Comparison of ENCODE assay signal across 10 mouse cellular contexts in genomic region chr17:31728968-31729501, GRCm38 (mm10). TPM values are rescaled to one million over a fixed set of nuclear protein-coding genes. Genes with fewer than 3 reads are reported as not detected.
DNase-seq lines count a peak whose midpoint lies in the region; ATAC-seq lines count a peak whose summit lies in the region.
"Had no signal": no experiment of that assay in that cellular context is flagged by ENCODE, and none has a peak within 500 bp of the region (broad histone marks: within the 10 kb centered on the region; RNA-seq: fewer than 3 reads in every experiment).

No protein-coding gene starts in this region.

- no peak overlapping the region for H3K9ac ChIP-seq in midbrain, embryonic 16.5 days (ENCODE audit: low read depth, low read length)

- H3K4me3 ChIP-seq in midbrain, embryonic 10.5 days, result no peak overlapping the region
- no peak overlapping the region for H3K4me3 ChIP-seq in midbrain, embryonic 16.5 days (ENCODE audit: low read depth, low read length)
- H3K4me3 ChIP-seq in heart, embryonic 10.5 days, result no peak overlapping the region

- ATAC-seq in midbrain, embryonic 16.5 days, result no peak
- no peak for ATAC-seq in frontal cortex, adult (ENCODE audit: low TSS enrichment)

- H3K36me3 ChIP-seq in midbrain, embryonic 10.5 days, result no peaks in the 10 kb centered on the region
- H3K36me3 ChIP-seq in midbrain, embryonic 16.5 days (ENCODE audit: control insufficient read depth, insufficient read depth, low read length), result no peaks in the 10 kb centered on the region
- H3K36me3 ChIP-seq in heart, embryonic 10.5 days, result no peaks in the 10 kb centered on the region

- 0 out of 2 replicates have a peak overlapping the region, but pooled peaks have one; percentile 38 for H3K27ac ChIP-seq in midbrain, embryonic 10.5 days (replicated peaks)
- no peak overlapping the region for H3K27ac ChIP-seq in midbrain, embryonic 16.5 days (ENCODE audit: low read length)
- H3K27ac ChIP-seq in heart, embryonic 10.5 days, result peak overlapping the region; percentile 78

- H3K9me3 ChIP-seq in midbrain, embryonic 10.5 days (replicated peaks), result no peaks in the 10 kb centered on the region
- no peaks in the 10 kb centered on the region for H3K9me3 ChIP-seq in midbrain, embryonic 16.5 days (replicated peaks; ENCODE audit: control insufficient read depth, low read length, poor library complexity, severe bottlenecking)
- H3K9me3 ChIP-seq in heart, embryonic 10.5 days, result no peaks in the 10 kb centered on the region

- H3K4me2 ChIP-seq in midbrain, embryonic 16.5 days (ENCODE audit: low read length), result no peak overlapping the region

- no peak for DNase-seq in midbrain, embryonic 10.5 days (ENCODE audit: low spot score)
- DNase-seq in adrenal gland, postnatal 10 days, result peak; percentile 78
- peak; percentile 81 for DNase-seq in heart, embryonic 10.5 days (ENCODE audit: low spot score)
- DNase-seq in kidney, adult 8-10 months, result peak; percentile 72 to 73
- peak; percentile 57 for DNase-seq in lung, postnatal 25 days (ENCODE audit: low spot score)
- no peak for DNase-seq in cerebellum, adult 18-20 months

- peaks cover 21% of the 10 kb centered on the region for H3K27me3 ChIP-seq in midbrain, embryonic 10.5 days (ENCODE audit: low read depth, poor library complexity, severe bottlenecking)
- H3K27me3 ChIP-seq in midbrain, embryonic 16.5 days (ENCODE audit: control insufficient read depth, insufficient read depth, low read depth, low read length), result no peaks in the 10 kb centered on the region
- H3K27me3 ChIP-seq in heart, embryonic 10.5 days (ENCODE audit: insufficient read depth, poor library complexity, severe bottlenecking), result 0 out of 2 replicates have a peak, but pooled peaks cover 10% of the 10 kb centered on the region

- peaks cover 51% of the 10 kb centered on the region for H3K4me1 ChIP-seq in midbrain, embryonic 10.5 days
- peaks cover 5% of the 10 kb centered on the region; the same call in 1 of the 2 replicates for H3K4me1 ChIP-seq in midbrain, embryonic 16.5 days (ENCODE audit: control insufficient read depth, insufficient read depth, low read length)
- H3K4me1 ChIP-seq in heart, embryonic 10.5 days, result peaks cover 75% of the 10 kb centered on the region

- 89% methylated on average over 7 of the region's 7 CpGs for WGBS in midbrain, embryonic 10.5 days
- 73% methylated on average over 7 of the region's 7 CpGs for WGBS in midbrain, embryonic 16.5 days
- WGBS in heart, embryonic 10.5 days, result 68% methylated on average over 7 of the region's 7 CpGs

RNA-seq across cellular contexts. Expression of gene Cryaa, which starts 51.4 kb away (rescaled TPM):
- not detected in 2 replicates for polyA plus RNA-seq in midbrain, embryonic 10.5 days (2016; fragmentation: Nextera tagmentation; extraction: Ambion mirVana)
- 0.25 TPM in 1 of 2 replicates, not detected in the other for polyA plus RNA-seq in midbrain, embryonic 16.5 days (2015; fragmentation: Nextera tagmentation; extraction: Ambion mirVana)
- not detected for total RNA-seq in adrenal gland, postnatal 10 days (2021)
- not detected in 2 replicates for polyA plus RNA-seq in heart, embryonic 10.5 days (2016; fragmentation: Nextera tagmentation; extraction: Ambion mirVana)
- total RNA-seq: adrenal gland, postnatal 4 days had no signal
- polyA plus RNA-seq: testis, adult 2 months had no signal

Comparison
In these comparisons a context has a peak if more than half of its experiments do, and no peak if none do; other contexts are left out.
1. DNase-seq: peak in adrenal gland, postnatal 10 days (single experiment), heart, embryonic 10.5 days (single experiment), kidney, adult 8-10 months (2 of 2) and lung, postnatal 25 days (single experiment); none in midbrain, embryonic 10.5 days (single experiment) and cerebellum, adult 18-20 months (0 of 2).